In the genomic region with DNA sequence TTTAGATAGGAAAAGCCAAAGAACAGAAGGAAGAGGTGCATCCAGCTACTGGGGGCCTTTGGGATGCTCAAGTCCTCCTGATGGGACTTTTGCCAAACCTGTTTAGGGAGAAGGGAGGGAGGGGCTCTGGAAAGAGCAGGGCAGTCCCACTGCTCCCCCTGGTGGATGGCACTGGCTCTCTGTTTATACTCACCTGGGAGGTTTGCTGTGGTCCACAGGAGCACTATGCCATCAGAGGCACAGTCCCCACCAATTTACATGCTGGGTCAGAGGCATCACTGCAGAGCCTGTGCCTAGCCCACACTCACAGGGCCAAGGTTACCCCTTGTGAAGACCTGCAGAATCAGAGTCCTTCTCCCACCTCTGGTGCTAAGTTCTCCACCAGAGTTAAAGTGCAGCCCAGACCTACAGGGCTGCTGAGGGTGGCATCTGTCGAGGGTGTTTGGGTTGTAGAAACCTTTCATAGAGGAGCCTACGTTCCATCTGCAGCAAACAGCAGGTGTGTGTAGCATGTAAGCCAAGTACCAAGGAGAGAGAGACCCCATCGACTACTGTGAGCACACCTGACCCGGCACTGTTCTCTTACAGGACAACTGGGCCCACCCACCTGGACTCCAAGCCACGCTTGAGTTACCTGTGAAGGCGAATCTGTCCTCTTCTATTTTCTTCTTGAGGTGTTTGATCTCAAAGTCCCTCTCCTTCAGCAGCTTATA, we compare ENCODE assay signal across 9 mouse cellular contexts. TPM values are rescaled to one million over a fixed set of nuclear protein-coding genes. Genes with fewer than 3 reads are reported as not detected.
DNase-seq lines count a peak whose midpoint lies in the region; TF ChIP-seq lines count a peak whose summit lies in the region.
"Had no signal": no experiment of that assay in that cellular context is flagged by ENCODE, and none has a peak within 500 bp of the region (broad histone marks: within the 10 kb centered on the region; RNA-seq: fewer than 3 reads in every experiment).

No protein-coding gene starts in this region.

- intact Hi-C loops in left cerebral cortex, postnatal 4 days (cut with DNase I), result no loop called here

- peak; percentile 45; the same call in 1 of the 2 replicates for TF ChIP-seq CTCF in embryonic fibroblast, embryonic 13.5 days (IDR thresholded peaks at IDR 0.05; ENCODE audit: borderline replicate concordance, insufficient read depth, low read length)

- no peak overlapping the region for H3K27ac ChIP-seq in embryonic fibroblast, embryonic 13.5 days (ENCODE audit: insufficient read depth, low read length)

- no peak for TF ChIP-seq POLR2A in embryonic fibroblast, embryonic 13.5 days (IDR thresholded peaks at IDR 0.05; ENCODE audit: low read depth, low read length)

- no peaks in the 10 kb centered on the region for H3K4me1 ChIP-seq in embryonic fibroblast, embryonic 13.5 days (ENCODE audit: control insufficient read depth, insufficient read depth, low read length)

- DNase-seq in layer of hippocampus, adult 11-12 months (ENCODE audit: low spot score), result peak; percentile 77
- DNase-seq in layer of hippocampus, postnatal 36 days, result no peak
- peak; percentile 72 for DNase-seq in ES-CJ7 (ENCODE audit: low read depth, low spot score)
- DNase-seq in adrenal gland, postnatal 10 days, result peak; percentile 69
- DNase-seq in left cerebral cortex, postnatal 4 days, result peak; percentile 67
- DNase-seq in retina, embryonic 14.5 days (ENCODE audit: low spot score), result peak; percentile 60
- no peak for DNase-seq in frontal cortex, postnatal 36 days (ENCODE audit: low spot score in 2 of 2)

- no peak overlapping the region for H3K4me3 ChIP-seq in embryonic fibroblast, embryonic 13.5 days (ENCODE audit: insufficient read depth, low read length)
- H3K4me3 ChIP-seq: megakaryocyte, embryonic 14.5 days had no signal

RNA-seq across cellular contexts. Expression of gene Ccdc13, which starts 8.9 kb away (rescaled TPM):
- total RNA-seq in layer of hippocampus, postnatal 36 days (2021), result 1 to 10 TPM; 7.5 to 9.7 TPM
- total RNA-seq in adrenal gland, postnatal 10 days (2021), result 1 to 10 TPM in 1 of 2 experiments, under 1 TPM in 1; 0.63 to 1.3 TPM
- not detected in 2 replicates for polyA plus RNA-seq in embryonic fibroblast, embryonic 13.5 days (2011; ENCODE audit: insufficient read length, low read depth, missing spikeins)
- 1 to 10 TPM; 3.9 to 4.3 TPM for total RNA-seq in left cerebral cortex, postnatal 4 days (2021)

RNA-seq across cellular contexts. Expression of gene Higd1a, which starts 27.8 kb away (rescaled TPM):
- total RNA-seq in layer of hippocampus, postnatal 36 days (2021), result 10 to 100 TPM; 90.4 to 93.2 TPM
- 100 to 1,000 TPM; 111 to 113 TPM for total RNA-seq in adrenal gland, postnatal 10 days (2021)
- polyA plus RNA-seq in embryonic fibroblast, embryonic 13.5 days (2011; ENCODE audit: insufficient read length, low read depth, missing spikeins), result 96.1 and 101 TPM in 2 replicates
- total RNA-seq in left cerebral cortex, postnatal 4 days (2021), result 10 to 100 TPM; 55.9 to 58.7 TPM

RNA-seq across cellular contexts. Expression of gene Hhatl, which starts 38.1 kb away (rescaled TPM):
- 10 to 100 TPM; 14.6 to 15.9 TPM for total RNA-seq in layer of hippocampus, postnatal 36 days (2021)
- 10 to 100 TPM in 1 of 2 experiments, 1 to 10 TPM in 1; 4.3 to 17.4 TPM for total RNA-seq in adrenal gland, postnatal 10 days (2021)
- not detected in 2 replicates for polyA plus RNA-seq in embryonic fibroblast, embryonic 13.5 days (2011; ENCODE audit: insufficient read length, low read depth, missing spikeins)
- total RNA-seq in left cerebral cortex, postnatal 4 days (2021), result under 1 TPM in 1 of 2 experiments, not detected in 1; 0.93 TPM

RNA-seq across cellular contexts. Expression of gene Klhl40, which starts 53.0 kb away (rescaled TPM):
- 1 to 10 TPM; 2.8 to 3.5 TPM for total RNA-seq in layer of hippocampus, postnatal 36 days (2021)
- total RNA-seq in adrenal gland, postnatal 10 days (2021), result 1 to 10 TPM; 1.9 to 7.6 TPM
- polyA plus RNA-seq in embryonic fibroblast, embryonic 13.5 days (2011; ENCODE audit: insufficient read length, low read depth, missing spikeins), result not detected in 2 replicates
- total RNA-seq in left cerebral cortex, postnatal 4 days (2021), result 1 to 10 TPM; 1.3 TPM

Comparison
In these comparisons a context has a peak if more than half of its experiments do, and no peak if none do; other contexts are left out.
1. DNase-seq: peak in layer of hippocampus, adult 11-12 months (single experiment), ES-CJ7 (single experiment), adrenal gland, postnatal 10 days (single experiment), left cerebral cortex, postnatal 4 days (single experiment) and retina, embryonic 14.5 days (single experiment); none in layer of hippocampus, postnatal 36 days (0 of 2) and frontal cortex, postnatal 36 days (0 of 2).